Mouse (Mus musculus) cortical plate, adult 2 months (tissue): ENCODE results near the gene Ccdc51.

Experiments
- CTCF ChIP-seq: fragments of 200-500 bp; IDR thresholded peaks from 2 replicates; pipeline ENCODE4 v1.5.1; 2011; ENCODE audit warnings: mild to moderate bottlenecking, control low read depth, low read length; ENCODE audit not compliant: insufficient read depth; ENCODE audit errors: extremely low read depth
- POLR2A ChIP-seq: fragments of 200-500 bp; IDR thresholded peaks from 2 replicates; pipeline ENCODE4 v1.6.1; 2011; ENCODE audit warnings: mild to moderate bottlenecking, low read length, control low read depth; ENCODE audit not compliant: insufficient read depth; ENCODE audit errors: extremely low read depth

- TF ChIP-seq CTCF (no peak), POLR2A (no peak)
Measured at GRCm38 (mm10) chr9:109057543-109057942, 24.8 kb upstream of the Ccdc51 start.
